Mouse (Mus musculus) CH12.LX (cell line): ENCODE results near the gene Ctnna3. TPM values are rescaled to one million over a fixed set of nuclear protein-coding genes. Genes with fewer than 3 reads are reported as not detected.

Experiments
- DNase-seq: peaks from one replicate; pipeline ENCODE4 v3.0.0-alpha.2; 2013; ENCODE audit errors: extremely low read depth
- H3K27ac ChIP-seq: 2 replicates; pipeline ENCODE4 v1.5.1; 2012; ENCODE audit warnings: low read depth, mild to moderate bottlenecking, control low read depth, moderate library complexity; ENCODE audit not compliant: insufficient read depth
- H3K27me3 ChIP-seq: replicated peaks from 2 replicates; pipeline ENCODE3; 2012; ENCODE audit warnings: inconsistent platforms
- H3K36me3 ChIP-seq, 2 experiments: replicated peaks in 1 of 2; 2 replicates each; pipeline versions ENCODE3 to v1.6.1; 2012; ENCODE audit warnings: inconsistent platforms in 1 of 2, low read length in 1 of 2, mild to moderate bottlenecking in 1 of 2, mixed read lengths in 1 of 2, moderate library complexity in 1 of 2; ENCODE audit not compliant: control insufficient read depth in 1 of 2, insufficient read depth in 1 of 2
- H3K4me1 ChIP-seq, 2 experiments: 2 replicates each; pipeline ENCODE4 v1.6.1; 2012; ENCODE audit warnings: inconsistent platforms in 1 of 2, moderate library complexity in 1 of 2; ENCODE audit not compliant: insufficient read depth in 2 of 2, control insufficient read depth in 1 of 2
- H3K4me2 ChIP-seq: 2 replicates; pipeline ENCODE4 v1.6.1; 2012; ENCODE audit warnings: low read depth, mild to moderate bottlenecking, control low read depth; ENCODE audit not compliant: poor library complexity, insufficient read depth, severe bottlenecking
- H3K4me3 ChIP-seq, 3 experiments: fragments of 150-350 bp in 1 of 3; sonication (generic) in 1 of 3; replicated peaks in 1 of 3; 2 replicates each; pipeline versions ENCODE3 to v1.5.1; 2011 to 2012; ENCODE audit warnings: low read depth in 2 of 3, low read length in 2 of 3, mild to moderate bottlenecking in 2 of 3, moderate library complexity in 2 of 3, control low read depth in 1 of 3, improper control_type of control experiment in 1 of 3, inconsistent platforms in 1 of 3, mixed read lengths in 1 of 3; ENCODE audit not compliant: poor library complexity in 1 of 3
- H3K79me2 ChIP-seq: replicated peaks from 2 replicates; pipeline ENCODE4 v1.6.1; 2012; ENCODE audit warnings: mild to moderate bottlenecking, moderate library complexity; ENCODE audit not compliant: control insufficient read depth, poor library complexity, insufficient read depth, severe bottlenecking; ENCODE audit errors: extremely low read depth
- H3K9ac ChIP-seq: 2 replicates; pipeline ENCODE4 v1.6.1; 2012; ENCODE audit warnings: low read depth, mild to moderate bottlenecking, control low read depth, moderate library complexity; ENCODE audit not compliant: insufficient read depth
- H3K9me3 ChIP-seq: replicated peaks from 2 replicates; pipeline ENCODE3; 2012; ENCODE audit warnings: low read length, inconsistent platforms, mixed read lengths
- BHLHE40 ChIP-seq: IDR thresholded peaks from 2 replicates; pipeline ENCODE4 v1.6.1; 2011; ENCODE audit warnings: mild to moderate bottlenecking, low read depth, low read length, improper control_type of control experiment
- CHD2 ChIP-seq: IDR thresholded peaks from 2 replicates; pipeline ENCODE4 v1.6.1; 2011; ENCODE audit warnings: low read length, improper control_type of control experiment
- E2F4 ChIP-seq: IDR thresholded peaks from 2 replicates; pipeline ENCODE4 v1.6.1; 2011; ENCODE audit warnings: low read depth, low read length, improper control_type of control experiment; ENCODE audit not compliant: insufficient replicate concordance
- ELF1 ChIP-seq: IDR thresholded peaks from 2 replicates; pipeline ENCODE4 v1.6.1; 2014; ENCODE audit warnings: low read depth, mild to moderate bottlenecking, inconsistent platforms, low read length, improper control_type of control experiment
- EP300 ChIP-seq: IDR thresholded peaks from 2 replicates; pipeline ENCODE4 v1.6.1; 2011; ENCODE audit warnings: low read length, improper control_type of control experiment
- JUN ChIP-seq: IDR thresholded peaks from 2 replicates; pipeline ENCODE4 v1.6.1; 2011; ENCODE audit warnings: low read depth, mild to moderate bottlenecking, low read length, improper control_type of control experiment, moderate library complexity; ENCODE audit not compliant: insufficient read depth
- KAT2A ChIP-seq: IDR thresholded peaks from 2 replicates; pipeline ENCODE4 v1.6.1; 2012; ENCODE audit warnings: low read length, improper control_type of control experiment, inconsistent platforms; ENCODE audit not compliant: insufficient replicate concordance
- MAX ChIP-seq: IDR thresholded peaks from 2 replicates; pipeline ENCODE4 v1.6.1; 2011; ENCODE audit warnings: low read length, improper control_type of control experiment
- MXI1 ChIP-seq: IDR thresholded peaks from 2 replicates; pipeline ENCODE4 v1.6.1; 2011; ENCODE audit warnings: mild to moderate bottlenecking, low read depth, low read length, improper control_type of control experiment
- NELFE ChIP-seq: IDR thresholded peaks from 2 replicates; pipeline ENCODE4 v1.6.1; 2011; ENCODE audit warnings: low read depth, low read length, improper control_type of control experiment
- PAX5 ChIP-seq: IDR thresholded peaks from 2 replicates; pipeline ENCODE4 v1.6.1; 2012; ENCODE audit warnings: low read length, inconsistent platforms, mixed read lengths
- POLR2AphosphoS2 ChIP-seq: IDR thresholded peaks from 2 replicates; pipeline ENCODE4 v1.6.1; 2011; ENCODE audit warnings: low read depth, low read length, improper control_type of control experiment
- RAD21 ChIP-seq: IDR thresholded peaks from 2 replicates; pipeline ENCODE4 v1.6.1; 2011; ENCODE audit warnings: low read depth, mild to moderate bottlenecking, low read length, improper control_type of control experiment, moderate library complexity
- SIN3A ChIP-seq: IDR thresholded peaks from 2 replicates; pipeline ENCODE4 v1.6.1; 2012; ENCODE audit warnings: low read length, improper control_type of control experiment, inconsistent platforms
- SMC3 ChIP-seq: IDR thresholded peaks from 2 replicates; pipeline ENCODE4 v1.6.1; 2011; ENCODE audit warnings: low read depth, low read length, improper control_type of control experiment
- TBP ChIP-seq: conservative IDR thresholded peaks from 2 replicates; pipeline ENCODE4 v1.6.1; 2011; ENCODE audit warnings: low read depth, low read length, improper control_type of control experiment
- UBTF ChIP-seq: IDR thresholded peaks from 2 replicates; pipeline ENCODE4 v1.6.1; 2012; ENCODE audit warnings: low read depth, mild to moderate bottlenecking, inconsistent platforms, low read length, improper control_type of control experiment, moderate library complexity
- USF1 ChIP-seq: IDR thresholded peaks from 2 replicates; pipeline ENCODE4 v1.6.1; 2014; ENCODE audit warnings: low read depth, mild to moderate bottlenecking, inconsistent platforms, low read length, improper control_type of control experiment
- ZC3H11A ChIP-seq: IDR thresholded peaks from 2 replicates; pipeline ENCODE4 v1.6.1; 2012; ENCODE audit warnings: low read depth, mild to moderate bottlenecking, inconsistent platforms, low read length, improper control_type of control experiment
- ZMIZ1 ChIP-seq: IDR thresholded peaks from 2 replicates; pipeline ENCODE4 v1.6.1; 2012; ENCODE audit warnings: low read depth, mild to moderate bottlenecking, inconsistent platforms, low read length, improper control_type of control experiment
- dilution Hi-C: fragments of 300-500 bp; cut with MboI; formaldehyde crosslinking; loops from 2 replicates; pipeline ENCODE4 v1.14.3; 2020; ENCODE audit warnings: low sequenced_read_pairs; ENCODE audit not compliant: extremely low pct_unique_long_range_greater_than_20kb, extremely low pct_ligation_motif_present
- in situ Hi-C: fragments of 300-500 bp; cut with MboI; formaldehyde crosslinking; loops from 3 replicates; pipeline ENCODE4 v1.14.3; 2019; ENCODE audit warnings: low sequenced_read_pairs, low pct_ligation_motif_present, low pct_unique_long_range_greater_than_20kb, mixed read lengths
- polyA plus RNA-seq: library from polyadenylated mRNA; unstranded; fragments of >175 nt; gene quantifications from 2 replicates; pipeline ENCODE4 v1.2.1, GENCODE M21; 2012; ENCODE audit warnings: low read depth; ENCODE audit not compliant: insufficient read length
- total RNA-seq, 2 experiments: library from RNA; depleted of rRNA; stranded (reverse); fragments of 300-350 nt in 1 of 2; fragments of >200 nt in 1 of 2; gene quantifications; 2 replicates each; pipeline ENCODE4 v1.2.3; 2012 to 2014

Ctnna3 gene
- total and polyA plus RNA-seq, 3 experiments, result 0.09 TPM; not detected in 2

GRCm38 (mm10) chr10:63712530-63712929, 282.6 kb downstream of the Ctnna3 start:
- no peak overlapping the region for H3K4me2 ChIP-seq
- dilution Hi-C loops, result no loop called here
- in situ Hi-C loops, result no loop called here

GRCm38 (mm10) chr10:63714151-63714550, 284.3 kb downstream of the Ctnna3 start:
- Histone ChIP-seq H3K79me2 (no peaks in the 10 kb centered on the region), H3K27me3 (no peaks in the 10 kb centered on the region), H3K4me2 (no peak overlapping the region), H3K4me1 (no peaks in the 10 kb centered on the region), H3K9ac (no peak overlapping the region), H3K4me3 (no peak overlapping the region), H3K36me3 (no peaks in the 10 kb centered on the region), H3K9me3 (no peaks in the 10 kb centered on the region), H3K27ac (no peak overlapping the region)
- no peak for DNase-seq
- TF ChIP-seq RAD21 (no peak), SIN3A (no peak), PAX5 (no peak), KAT2A (no peak), E2F4 (no peak), MAX (no peak), TBP (no peak), SMC3 (no peak), UBTF (no peak), POLR2AphosphoS2 (no peak), NELFE (no peak), ZMIZ1 (no peak), ZC3H11A (no peak), BHLHE40 (no peak), ELF1 (no peak), MXI1 (no peak), CHD2 (no peak), JUN (no peak), EP300 (no peak)
- in situ Hi-C loops, result no loop called here
- dilution Hi-C loops, result no loop called here

More at GRCm38 (mm10) chr10:63712530-63712929, 282.6 kb downstream of the Ctnna3 start:
- DNase-seq, result no peak
- Histone ChIP-seq H3K9ac (no peak overlapping the region), H3K4me3 (no peak overlapping the region), H3K9me3 (no peaks in the 10 kb centered on the region), H3K27ac (no peak overlapping the region), H3K79me2 (no peaks in the 10 kb centered on the region), H3K4me1 (no peaks in the 10 kb centered on the region), H3K36me3 (no peaks in the 10 kb centered on the region), H3K27me3 (no peaks in the 10 kb centered on the region)
- TF ChIP-seq MXI1 (no peak), UBTF (no peak), E2F4 (no peak), USF1 (no peak)
